Mouse (Mus musculus): ENCODE data around the gene Prm3.

DNA sequence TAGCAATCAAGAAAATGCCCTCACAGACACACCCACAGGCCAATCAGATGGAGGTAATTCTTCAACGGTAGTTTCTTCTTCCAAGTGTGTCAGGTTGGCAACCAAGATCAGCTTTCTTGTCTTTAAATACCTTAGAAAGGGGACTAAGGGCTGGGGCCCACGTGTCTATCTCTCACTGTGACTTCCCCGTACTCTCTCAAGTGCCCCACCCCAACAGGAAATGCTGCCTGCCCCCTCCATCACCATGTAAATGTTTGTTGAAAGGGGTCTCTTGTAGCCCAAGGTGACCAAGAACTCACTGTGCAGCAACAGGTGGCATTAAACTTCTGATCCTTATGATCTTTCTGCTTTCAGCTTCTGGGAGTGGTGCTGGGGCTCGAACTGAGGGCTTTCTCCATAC lies 23.0 kb upstream of the Prm3 start:
- TF ChIP-seq POLR2A (IDR thresholded peaks at IDR 0.05; ENCODE audit: borderline replicate concordance, extremely low read depth, insufficient read depth, insufficient read length, poor library complexity, severe bottlenecking) (no peak), CTCF (IDR thresholded peaks at IDR 0.05; ENCODE audit: borderline replicate concordance, extremely low read depth, insufficient read depth, insufficient read length) (no peak)

Measured in brain, embryonic 14.5 days (tissue).